Mouse (Mus musculus) adrenal gland, postnatal 36 days (tissue): ENCODE data around the gene Dnase1l2. TPM values are rescaled to one million over a fixed set of nuclear protein-coding genes. Genes with fewer than 3 reads are reported as not detected.
"Not testable (repeated sequence)": the region's sequence is repeated elsewhere in the genome, so short reads cannot be mapped to it uniquely, and the experiment has no call there.

Experiments
- DNase-seq, 2 experiments: peaks; one replicate each; pipeline ENCODE4 v3.0.0; 2021; ENCODE audit warnings: mixed read lengths in 1 of 2
- total RNA-seq, 2 experiments: library from RNA; stranded (reverse); gene quantifications; 2 replicates each; pipeline ENCODE4 v1.2.3; 2021

The Dnase1l2 gene
- total RNA-seq, 2 experiments from 2014 or later: 2.1 to 4.3 TPM

DNA sequence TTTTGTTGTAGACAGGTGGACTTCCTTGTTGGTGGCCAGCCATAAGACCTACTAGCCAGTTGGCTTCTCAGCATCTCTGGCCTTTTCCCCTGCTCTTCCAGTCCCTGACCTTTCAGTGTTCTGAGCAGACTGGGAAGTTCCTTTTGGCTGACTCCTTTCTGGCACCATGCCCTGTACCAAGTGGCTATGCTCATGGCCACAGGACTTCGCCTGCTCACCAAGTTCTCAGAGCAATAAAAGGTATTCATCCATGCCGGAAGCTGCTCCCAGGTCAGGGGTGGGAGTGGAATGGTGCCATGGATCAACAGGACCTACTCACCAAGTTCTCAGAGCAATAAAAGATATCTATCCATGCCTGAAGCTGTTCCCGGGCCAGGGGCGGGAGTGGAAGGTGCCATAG lies 29.6 kb upstream of the Dnase1l2 start:
- peak; percentile 85 to 90 for DNase-seq

DNA sequence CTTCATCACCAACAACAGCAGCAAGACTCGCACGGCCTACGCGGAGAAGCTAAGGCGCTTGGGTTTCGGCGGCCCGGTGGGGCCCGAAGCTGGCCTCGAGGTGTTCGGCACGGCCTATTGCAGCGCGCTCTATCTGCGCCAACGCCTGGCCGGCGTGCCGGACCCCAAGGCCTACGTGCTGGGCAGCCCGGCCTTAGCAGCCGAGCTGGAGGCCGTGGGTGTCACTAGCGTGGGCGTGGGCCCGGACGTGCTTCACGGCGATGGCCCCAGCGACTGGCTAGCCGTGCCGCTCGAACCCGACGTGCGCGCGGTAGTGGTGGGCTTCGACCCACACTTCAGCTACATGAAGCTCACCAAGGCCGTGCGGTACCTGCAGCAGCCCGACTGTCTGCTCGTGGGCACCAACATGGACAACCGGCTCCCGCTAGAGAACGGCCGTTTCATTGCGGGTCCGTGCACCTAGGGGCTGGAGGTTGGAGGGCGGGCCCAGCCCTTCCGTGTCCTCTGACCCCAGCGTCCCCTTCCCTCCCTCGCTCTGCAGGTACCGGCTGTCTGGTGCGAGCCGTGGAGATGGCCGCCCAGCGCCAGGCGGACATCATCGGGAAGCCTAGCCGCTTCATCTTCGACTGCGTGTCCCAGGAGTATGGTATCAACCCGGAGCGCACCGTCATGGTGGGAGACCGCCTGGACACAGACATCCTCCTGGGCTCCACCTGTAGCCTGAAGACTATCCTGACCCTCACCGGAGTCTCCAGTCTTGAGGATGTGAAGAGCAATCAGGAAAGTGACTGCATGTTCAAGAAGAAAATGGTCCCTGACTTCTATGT lies 28.0 kb upstream of the Dnase1l2 start:
- peak; percentile 51 to 65 for DNase-seq

DNA sequence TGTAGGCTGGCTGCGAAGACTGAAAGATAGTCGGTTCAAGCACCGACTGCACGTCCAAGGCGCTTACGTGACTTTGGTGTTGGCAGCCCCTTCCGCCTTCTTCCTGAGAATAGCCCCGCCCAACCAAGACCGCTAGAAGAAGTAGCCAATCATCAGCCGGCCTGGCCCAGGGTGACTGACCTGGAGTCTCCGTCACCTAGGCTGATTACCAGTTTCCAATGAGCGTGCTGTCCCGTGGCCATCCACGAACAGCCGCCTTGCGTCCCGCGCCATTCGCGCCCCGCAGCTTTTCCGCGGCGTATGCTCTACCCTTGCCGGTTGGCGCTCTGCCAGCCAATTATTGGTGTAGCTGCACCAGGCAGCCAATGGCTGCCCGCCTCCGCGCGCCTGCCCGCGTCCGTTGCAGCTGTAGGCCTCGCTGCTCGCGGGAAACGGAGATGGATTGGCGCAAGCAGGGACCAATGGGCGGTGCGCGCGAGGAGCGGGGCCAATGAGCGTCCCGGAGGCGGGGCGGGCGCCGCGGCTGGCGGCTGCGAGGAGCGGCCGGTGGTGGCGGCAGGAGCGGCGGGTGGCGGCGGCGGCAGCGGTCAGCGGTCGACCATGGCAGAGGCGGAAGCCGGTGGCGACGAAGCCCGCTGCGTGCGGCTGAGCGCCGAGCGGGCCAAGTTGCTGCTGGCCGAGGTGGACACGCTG lies 27.2 kb upstream of the Dnase1l2 start, which contains the start of the genes E4f1 and Pgp:
TSS of gene E4f1 (minus strand) at position 404 of the 693 bp plus-strand sequence.
TSS of gene Pgp (plus strand) at position 483 of the 693 bp plus-strand sequence.
- DNase-seq: peak; percentile 99

DNA sequence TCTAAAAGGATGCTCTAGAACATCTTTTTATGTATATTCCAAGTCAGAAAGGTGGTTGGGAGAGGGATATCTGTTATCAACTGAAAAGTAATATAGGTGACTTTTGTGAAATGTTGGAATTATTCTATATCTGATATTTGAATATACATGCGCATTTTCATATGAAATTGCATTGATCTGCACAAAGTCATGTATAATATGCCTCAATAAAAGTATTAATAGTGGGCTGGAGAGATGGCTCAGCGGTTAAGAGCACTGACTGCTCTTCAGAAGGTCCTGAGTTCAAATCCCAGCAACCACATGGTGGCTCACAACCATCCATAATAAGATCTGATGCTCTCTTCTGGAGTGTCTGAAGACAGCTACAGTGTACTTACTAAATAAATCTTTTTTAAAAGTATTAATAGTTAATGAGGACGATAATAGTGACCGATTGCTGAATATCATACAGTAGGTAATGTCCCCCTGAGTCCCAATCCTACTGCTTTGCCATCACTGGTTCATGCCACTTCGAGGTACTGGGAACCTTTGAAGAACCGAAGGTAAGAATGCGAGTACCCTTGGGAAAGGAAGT lies 26.5 kb upstream of the Dnase1l2 start:
- DNase-seq: no peak

DNA sequence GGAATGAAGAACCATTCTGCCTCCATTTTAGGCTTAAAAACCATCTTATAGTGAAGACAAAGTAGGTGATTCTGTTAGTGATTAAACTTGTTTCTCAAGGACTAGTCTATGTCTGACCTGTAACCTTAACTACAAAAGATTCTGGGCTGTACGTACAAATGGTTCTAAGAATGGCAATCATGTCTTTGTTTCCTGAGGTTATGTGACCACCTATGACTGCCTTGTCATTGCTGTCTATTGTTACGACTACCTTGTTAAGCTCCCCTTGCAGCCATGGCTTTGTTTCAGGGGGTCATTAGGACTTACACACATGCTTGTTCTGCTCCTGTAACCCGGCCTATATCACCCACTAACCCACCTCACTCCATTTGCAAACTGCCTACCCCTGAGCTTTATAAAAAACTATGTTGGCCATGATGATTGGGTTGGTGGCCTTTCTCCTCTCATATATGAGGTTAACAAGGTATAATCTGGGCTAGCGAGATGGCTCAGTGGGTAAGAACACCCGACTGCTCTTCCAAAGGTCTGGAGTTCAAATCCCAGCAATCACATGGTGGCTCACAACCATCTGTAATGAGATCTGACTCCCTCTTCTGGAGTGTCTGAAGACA lies 25.8 kb upstream of the Dnase1l2 start:
- DNase-seq: no peak

DNA sequence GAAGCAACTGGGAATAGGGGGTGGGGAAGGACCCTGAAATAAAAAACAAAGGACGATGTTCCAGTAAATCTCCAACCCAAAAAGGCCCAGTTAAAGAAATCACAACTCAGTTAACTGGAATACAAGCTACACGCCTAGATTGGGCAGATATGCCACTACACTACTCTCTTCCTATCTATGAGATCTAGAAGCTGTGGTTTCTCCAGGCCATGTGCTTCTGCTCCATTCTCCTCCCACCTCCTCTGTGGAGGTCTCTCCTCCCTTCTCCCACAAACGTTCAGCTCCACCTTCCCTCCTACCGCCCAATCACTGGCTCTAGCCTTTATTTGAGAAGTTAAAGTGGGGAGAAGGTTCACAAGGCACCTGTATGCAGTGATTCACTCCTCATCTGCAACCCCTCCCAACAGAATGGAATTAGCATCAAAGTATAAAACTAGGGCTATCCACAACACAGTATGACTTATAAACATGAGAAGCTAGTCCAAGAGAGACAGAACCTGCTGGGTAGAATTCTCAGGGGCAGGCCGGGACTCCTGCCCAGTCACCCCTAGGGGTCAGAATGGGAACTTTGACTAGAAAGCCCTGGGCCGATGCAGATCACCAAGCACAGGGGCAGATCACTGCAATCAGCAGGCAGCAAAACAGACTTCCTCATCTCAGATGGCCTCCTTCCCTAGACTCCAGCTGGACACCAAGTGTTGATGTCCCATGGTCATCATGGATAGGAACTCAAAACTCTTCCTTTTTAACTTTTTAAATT lies 20.6 kb upstream of the Dnase1l2 start:
- no peak for DNase-seq

DNA sequence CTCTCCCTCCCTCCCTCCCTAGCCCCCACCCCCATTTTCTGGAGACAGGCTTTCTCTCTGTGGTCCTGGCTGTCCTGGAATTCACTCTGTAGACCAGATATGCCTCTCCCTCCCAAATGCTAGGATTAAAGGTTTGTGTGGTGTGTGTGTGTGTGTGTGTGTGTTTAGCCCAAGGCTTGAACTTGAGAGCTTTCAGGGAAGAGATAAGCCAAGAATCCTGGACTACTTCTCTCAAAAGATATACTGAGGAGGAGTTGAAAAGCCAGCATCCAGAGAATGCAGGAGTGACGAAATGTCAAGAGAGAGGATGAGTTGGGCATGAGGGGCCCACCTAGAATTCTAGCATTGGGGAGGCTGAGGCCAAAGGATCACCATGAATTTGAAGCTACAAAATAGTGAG lies 20.0 kb upstream of the Dnase1l2 start:
- no peak for DNase-seq

DNA sequence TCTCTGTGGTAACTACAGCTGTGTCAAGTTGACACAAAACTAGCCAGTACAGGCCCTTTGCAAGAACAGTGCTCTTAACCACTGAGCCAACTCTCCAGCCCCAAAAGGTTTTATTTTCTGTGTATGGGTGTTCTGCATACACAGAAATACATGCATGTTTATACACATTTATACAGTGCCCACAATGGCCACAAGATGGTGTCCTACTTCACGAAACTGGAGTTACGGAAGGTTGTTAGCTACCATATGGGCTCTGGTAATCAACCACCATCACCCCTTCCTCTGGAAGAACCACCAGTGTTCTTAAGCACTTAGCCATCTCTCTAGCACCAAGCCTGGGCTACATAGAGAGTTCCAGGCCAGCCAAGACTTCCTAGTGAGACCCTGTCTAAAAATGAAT lies 18.7 kb upstream of the Dnase1l2 start:
- DNase-seq: no peak

DNA sequence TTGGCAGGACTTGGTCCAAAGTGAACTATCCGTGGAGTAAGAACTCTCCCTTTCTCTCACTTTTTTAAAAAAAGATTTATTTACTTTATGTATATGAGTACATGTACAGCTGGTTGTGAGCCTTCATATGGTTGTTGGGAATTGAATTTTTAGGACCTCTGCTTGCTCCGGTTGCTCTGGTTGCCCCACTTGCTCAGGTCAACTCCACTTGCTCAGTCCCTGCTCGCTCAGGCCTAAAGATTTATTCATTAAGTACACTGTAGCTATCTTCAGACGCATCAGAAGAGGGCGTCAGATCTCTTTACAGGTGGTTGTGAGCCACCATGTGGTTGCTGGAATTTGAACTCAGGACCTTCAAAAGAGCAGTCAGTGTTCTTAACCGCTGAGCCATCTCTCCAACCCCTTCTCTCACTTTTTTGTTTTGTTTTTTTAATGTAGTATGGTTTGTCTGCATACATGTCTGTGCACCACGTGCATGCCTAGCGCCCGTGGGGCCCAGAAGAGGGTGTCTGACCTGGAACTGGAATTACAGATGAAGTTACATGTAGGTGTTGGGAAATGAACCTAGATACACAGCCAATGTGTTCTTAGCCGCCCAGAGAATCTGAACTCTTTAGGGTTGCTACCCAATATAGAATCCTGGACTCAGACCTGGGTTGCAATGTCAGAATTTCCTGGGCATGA lies 12.8 kb upstream of the Dnase1l2 start:
- DNase-seq: not testable (repeated sequence)

DNA sequence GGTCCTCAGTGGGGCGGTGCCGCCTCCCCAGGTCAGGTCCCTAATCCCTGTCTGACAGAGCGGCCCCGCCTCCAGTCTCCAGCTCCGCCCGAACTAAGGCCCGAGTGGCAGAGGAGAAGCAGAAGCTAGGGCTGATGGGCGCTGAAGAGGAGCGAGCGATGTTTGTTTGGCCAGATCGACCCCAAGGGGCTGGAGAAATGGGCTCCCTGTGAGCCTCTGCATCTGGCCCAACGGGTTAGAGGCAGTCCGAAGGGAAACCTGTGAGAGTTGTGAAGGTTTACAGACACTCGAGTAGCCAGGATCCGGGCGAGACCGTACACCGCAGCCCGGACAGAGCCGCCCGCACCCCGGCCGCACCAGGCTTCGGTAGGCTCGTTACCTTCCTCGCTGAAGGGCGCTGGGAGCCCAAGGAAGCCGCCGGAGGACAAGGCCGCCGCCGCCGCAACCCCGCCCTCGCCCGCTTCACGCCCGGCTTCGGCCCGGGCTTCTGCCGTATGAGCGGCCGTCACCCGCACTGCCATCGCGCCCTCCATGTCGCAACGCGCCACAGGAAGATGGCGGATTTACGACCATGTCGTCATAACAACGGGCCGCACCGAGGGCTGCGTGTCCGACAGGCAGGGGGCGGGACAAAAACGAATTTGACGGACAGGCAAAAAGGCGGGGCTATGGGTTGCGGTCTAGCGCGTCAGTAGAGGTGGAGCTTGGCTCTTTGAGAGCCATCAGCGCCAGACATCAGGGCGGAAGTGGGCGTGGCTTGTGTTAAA lies 12.0 kb upstream of the Dnase1l2 start:
- peak; percentile 99 to 100 for DNase-seq

DNA sequence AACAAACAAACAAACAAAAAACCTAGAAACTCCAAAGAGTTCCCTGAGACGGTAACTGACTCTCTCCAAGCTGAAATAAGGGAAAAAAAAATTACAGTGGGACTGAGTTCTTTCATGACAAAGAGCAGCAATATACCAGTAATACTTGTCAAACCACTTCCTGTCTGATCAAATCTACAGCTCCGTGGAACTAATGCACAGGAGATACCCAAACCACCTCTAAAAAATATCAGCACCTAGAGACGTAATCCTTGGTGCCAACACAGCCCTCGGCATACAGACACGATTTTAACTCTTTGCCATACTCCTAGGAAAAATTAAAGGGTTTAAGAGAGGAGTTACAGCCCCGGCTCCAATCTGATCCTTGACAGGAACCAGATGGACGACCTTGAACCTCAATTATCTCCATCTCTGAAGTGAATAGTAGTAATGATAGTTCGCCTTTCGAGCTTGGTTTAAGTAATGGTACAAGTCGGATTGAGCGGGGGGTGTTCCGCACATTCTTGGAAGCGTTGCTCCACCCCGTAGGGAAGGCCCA lies 11.4 kb upstream of the Dnase1l2 start:
- DNase-seq: no peak

DNA sequence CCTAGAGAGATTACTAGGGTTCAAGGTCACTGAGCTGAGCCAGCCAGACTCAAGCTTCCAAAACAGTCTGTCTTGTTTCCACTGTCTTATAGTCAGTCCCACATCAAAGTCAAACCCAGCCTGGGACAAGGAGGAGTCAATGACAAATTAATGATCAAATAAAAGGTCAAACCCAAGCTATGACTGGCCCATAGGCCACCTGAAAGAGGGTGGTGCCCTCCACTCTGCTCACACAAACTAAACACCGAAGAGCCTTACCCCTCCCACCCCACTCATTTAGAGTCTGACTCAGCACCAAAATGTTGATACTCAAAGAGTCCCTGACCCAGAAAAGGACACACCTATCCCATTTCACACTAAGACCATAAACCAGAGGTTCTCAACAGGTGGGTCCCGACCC lies 10.5 kb upstream of the Dnase1l2 start:
- DNase-seq: no peak

DNA sequence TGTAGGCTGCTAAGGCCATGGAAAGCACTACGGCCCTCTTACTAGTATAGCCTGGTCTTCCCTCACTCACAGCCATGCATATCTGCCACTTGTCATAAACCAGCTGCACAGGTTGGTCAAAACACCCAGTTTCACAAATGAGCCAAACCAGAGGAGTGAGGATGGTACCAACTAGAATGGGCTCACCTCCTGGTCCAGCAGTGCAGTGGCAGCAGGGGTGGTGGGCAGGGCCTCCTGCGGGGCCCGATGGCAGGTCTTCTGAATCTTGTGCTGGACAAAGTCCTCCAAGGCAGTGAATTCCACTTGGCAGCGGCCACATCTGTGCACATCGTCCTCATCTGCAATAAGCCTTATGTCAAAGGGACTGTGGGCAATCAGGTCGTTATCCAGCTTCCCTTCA lies 8.3 kb upstream of the Dnase1l2 start:
- DNase-seq: no peak

DNA sequence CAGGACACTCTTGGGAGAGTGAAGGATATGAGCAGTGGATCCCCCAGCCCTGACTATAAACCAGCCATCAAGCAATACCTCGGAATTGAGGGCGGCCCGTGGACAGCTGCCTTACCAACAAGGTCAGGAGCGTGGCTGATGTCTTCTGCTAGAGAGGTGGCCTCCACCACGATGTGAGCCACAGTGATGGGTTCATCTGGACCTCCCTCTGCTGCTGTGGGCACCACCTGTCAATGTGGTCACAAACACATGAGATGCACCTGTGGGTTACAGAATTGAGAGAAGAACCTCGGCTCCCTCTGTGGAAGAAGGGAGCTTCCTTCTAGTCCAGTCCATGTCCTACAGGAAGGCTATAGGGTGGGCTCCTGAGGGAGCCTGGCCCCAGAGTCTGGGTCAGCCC lies 6.6 kb upstream of the Dnase1l2 start:
- DNase-seq: no peak

DNA sequence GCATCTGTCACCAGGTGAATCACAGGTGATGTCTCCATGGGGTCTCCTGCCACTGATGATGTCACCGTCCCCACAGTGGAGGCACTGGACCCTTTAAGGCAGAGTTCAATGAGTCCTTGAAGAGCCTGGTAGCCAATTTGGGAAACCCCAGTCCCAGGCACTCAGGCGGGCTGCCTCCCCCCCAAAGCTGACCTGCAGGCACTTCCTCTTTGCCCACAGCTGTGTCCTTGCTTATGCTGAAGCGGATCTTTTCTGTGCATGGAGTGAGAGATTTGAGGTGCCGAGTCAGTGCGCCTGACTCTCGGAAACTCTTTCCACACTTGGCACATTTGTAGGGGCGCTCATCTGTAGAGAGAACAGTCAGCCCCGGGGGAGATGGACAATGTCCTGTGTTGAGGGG lies 3.7 kb upstream of the Dnase1l2 start:
- no peak for DNase-seq

DNA sequence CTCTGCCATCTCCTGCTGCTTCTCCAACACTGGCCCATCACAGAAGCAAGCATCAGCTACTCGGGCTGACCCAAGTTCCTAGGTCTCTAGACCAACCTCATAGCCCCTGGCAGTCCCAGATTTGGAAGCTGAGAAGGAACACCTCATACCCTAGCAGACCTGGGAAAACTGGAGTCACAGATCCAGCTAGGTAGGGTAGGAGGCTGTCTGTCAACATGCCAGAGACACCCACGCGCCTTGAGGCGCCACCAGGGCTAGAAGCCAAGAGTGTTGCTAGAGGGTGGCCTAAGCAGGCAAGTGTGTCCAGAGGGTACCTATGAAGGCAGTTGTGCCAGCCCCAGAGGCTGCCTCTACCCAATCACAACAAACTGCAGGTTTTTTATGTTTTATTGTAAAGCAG lies 504 bp upstream of the Dnase1l2 start:
- DNase-seq: no peak

DNA sequence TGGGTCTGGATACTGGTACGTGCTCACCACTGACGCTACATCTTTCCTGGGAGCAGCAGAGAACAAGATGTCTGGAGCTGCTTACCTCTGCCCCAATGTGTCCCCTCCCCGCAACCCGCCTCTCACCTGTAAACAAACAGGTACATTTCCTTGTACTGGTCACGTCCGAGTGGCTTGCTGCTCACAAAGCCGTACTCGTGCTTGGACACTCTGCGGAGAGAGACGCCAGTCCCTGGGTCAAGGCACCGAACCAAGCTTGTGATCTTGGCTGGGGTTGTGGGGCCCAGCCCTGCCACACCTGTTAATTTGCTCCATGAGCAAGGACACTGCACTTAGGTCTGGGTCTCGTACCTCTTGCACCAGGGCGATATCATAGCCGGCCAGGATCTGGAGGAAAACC lies 798 bp downstream of the Dnase1l2 start:
- DNase-seq: no peak

DNA sequence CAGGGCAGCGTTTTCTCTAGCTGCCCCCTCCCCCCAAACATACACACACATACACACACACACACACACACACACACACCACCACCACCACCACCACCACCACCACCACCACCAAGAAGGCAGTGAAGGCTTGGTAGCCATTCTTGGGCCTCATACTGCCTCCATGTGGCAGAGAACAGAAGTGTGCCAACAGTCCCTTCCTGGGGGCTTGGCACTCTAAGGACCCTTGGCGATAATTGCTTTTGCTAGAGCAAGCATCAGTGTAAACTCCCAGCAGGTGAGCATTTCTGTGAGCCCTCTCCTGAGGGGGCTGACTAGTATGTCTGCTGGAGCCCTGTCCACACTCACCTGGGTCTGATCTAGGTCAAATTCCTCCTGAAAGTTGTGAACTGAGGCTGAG lies 1.8 kb downstream of the Dnase1l2 start:
- no peak for DNase-seq

DNA sequence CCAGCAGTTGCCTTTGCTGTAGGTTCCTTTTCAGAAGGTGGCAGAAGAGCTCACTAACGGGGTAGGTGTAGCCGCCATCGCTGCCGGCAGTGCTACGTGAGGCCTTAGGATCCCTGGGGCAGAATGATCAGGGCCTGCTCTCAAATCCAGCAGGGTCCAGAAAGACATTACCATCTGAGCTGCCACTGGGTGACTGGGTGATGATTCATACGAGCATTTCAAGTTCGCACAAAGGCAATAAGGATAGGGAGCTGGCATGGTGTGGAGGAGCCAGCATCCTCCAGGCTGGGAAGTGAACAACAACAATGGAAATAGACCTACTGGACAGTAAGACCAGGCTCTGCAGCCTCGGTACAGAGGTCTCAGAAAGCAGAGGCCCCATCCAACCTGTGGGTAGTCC lies 2.5 kb downstream of the Dnase1l2 start:
- peak; percentile 30 for DNase-seq

DNA sequence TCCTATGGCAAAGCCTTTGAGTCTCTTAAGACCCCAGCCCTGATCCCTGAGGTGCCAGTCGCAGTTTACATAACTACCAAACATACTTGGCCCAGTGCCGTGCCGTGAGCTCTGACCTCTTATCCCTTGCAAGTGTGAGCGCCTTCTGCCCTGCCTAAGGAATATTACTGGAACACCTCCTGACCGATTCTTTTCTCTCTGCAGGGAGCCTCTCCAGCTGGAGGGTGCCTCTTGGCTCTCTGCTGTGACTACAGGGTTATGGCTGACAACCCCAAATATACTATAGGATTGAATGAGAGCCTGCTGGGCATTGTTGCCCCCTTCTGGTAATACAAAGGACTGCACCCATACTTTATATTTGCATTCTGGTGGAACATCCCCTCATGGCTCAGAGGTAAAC lies 5.9 kb downstream of the Dnase1l2 start:
- DNase-seq: no peak
